Mouse (Mus musculus) layer of hippocampus, postnatal 36 days (tissue): Measurements from ENCODE around the gene Adam6b. TPM values are rescaled to one million over a fixed set of nuclear protein-coding genes. Genes with fewer than 3 reads are reported as not detected.
A peak's percentile ranks its signal among the peaks of the same experiment; 100 is the strongest.
"Not testable (repeated sequence)": the region's sequence is repeated elsewhere in the genome, so short reads cannot be mapped to it uniquely, and the experiment has no call there.

Experiments
- DNase-seq, 2 experiments: peaks; one replicate each; pipeline ENCODE4 v3.0.0; 2022
- total RNA-seq, 2 experiments: library from RNA; stranded (reverse); gene quantifications; 2 replicates each; pipeline ENCODE4 v1.2.3; 2021

The Adam6b gene
- total RNA-seq = not detected

DNA sequence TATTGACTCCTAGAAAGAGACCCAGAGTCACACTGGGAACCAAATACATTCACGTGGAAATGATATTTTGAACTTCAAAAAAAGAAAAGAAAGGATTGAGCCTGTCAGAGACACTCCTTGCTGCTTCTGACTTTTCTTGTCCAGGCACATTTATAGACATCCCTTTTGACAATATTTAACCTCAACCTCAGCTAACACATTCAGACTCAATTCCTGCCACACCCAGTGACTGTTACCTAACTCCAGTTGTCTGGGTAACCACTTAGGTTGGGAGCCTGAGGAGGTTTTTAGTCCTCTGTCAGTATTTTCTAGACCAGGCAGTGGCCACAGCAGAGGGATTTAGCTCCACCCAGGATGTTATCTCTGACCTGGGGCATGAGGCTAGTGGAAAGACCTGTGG, at the start of gene Adam6b:
TSS of gene Adam6b (plus strand) at position 301 of the 400 bp plus-strand sequence.
- DNase-seq = not testable (repeated sequence)

GRCm38 (mm10) chr12:113446061-113446460, 43.2 kb upstream of the Adam6b start:
- DNase-seq = no peak

GRCm38 (mm10) chr12:113476164-113476563, 13.1 kb upstream of the Adam6b start:
- DNase-seq = no peak

DNA sequence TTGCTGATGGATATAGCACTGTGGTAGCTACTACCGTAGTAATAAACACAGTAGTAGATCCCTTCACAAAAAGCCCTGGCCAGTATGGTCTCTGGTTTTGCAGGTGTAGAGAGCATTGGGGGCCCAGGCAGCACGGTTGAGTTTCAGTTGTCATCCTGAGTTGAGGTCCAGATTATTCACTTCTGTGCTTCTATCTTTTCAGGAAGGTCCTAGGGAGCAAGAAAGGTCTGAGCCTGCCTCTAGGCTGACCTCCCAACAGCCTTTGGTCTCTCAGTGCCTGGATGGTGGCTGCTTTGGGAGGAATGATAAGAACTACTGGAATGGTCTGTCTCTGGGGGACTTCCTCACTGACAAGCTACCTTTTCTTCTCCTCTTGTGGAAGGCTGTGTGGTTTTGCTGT, 7.2 kb upstream of the Adam6b start:
- DNase-seq = no peak

DNA sequence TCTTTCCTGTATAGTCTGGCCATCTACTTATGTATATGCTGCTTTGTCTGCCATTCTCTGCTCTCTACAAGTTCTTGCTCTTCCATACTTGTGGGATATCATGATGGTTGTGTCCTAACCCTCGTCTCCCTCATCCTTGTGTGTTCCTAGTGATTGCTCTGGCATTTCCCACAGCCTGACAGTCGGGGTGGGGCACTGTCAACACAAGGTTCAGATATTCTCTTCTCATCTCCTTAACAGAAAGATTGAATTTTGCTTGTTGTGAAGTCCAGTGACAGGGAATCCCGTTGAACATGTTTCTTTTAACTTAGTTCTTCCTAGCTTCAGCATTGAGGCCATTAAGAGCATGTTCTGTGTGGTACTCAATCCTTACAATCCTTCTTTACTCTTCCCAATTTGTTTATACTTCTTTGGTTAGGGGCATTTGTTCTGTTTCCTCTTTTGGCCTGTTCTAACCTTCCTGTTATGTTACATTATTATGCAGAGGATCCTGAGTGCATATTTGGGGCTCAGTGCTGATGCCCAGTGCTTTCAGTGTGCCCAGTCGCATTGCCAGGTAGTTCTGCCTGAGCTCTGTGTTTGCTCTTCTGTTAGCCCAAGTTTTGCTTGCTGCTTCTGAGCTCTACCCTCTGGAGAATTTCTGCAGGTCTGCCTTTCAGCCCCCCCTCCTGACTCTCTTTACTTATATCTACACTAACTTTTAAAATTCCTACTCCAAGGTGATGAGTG, 6.5 kb upstream of the Adam6b start:
- DNase-seq = no peak

DNA sequence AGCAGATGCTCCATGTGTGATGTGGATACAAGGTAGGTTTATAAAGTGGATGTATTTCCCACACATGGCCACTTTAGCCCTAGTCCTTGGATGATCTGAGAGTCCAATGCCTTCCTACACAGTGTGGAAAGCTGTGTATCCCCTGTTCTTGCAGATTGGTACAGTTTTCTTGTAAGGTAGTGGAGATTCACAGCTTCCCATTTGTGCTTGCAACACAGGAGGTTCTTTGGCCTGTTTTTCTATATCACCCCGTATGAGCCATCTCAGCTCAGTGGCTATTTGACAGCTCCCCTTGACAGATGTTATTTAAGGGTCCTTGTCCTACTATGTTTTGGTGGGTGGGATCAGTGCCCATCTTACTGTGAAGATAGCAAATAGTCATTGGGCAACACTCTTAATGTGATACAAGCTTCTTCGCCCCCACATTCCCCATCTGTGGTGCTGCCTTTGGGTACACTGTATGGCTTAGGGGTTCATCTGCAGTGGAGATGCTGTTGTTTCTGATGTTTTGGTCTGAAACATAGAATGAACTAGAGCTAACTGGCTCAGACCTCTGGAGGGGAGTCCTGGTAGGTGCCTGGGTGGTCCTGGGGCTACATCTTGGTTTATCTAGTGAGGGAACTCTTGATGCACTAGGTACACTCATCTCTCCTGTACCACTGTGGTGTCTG, 5.7 kb upstream of the Adam6b start:
- no peak for DNase-seq

GRCm38 (mm10) chr12:113484971-113485485, 4.3 kb upstream of the Adam6b start:
- no peak for DNase-seq

- peak; percentile 7 to 34 for DNase-seq
Measured at GRCm38 (mm10) chr12:113487693-113488092, 1.6 kb upstream of the Adam6b start.

DNA sequence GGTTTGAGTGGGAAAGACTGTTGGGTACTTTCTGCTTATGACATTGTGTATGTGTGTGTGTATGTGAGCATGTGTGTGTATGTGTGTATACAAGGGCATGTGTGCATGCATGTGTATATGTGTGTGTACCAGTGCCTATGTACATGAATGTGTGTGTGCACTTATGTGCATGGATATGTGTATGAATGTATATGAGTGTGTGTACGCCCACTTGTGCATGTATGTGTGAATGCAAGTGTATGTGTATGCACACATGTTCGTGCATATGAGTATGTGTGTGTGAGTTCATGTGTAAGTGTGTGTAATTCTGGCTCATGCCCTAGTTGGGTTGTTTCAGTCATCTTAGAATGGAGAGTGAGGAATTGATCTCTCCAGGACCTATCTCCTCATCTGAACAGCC, 36.6 kb downstream of the Adam6b start:
- DNase-seq = no peak

Other genes starting within 250 kb of the Adam6b start
- gene Adam6a, start 54.4 kb downstream of the Adam6b start, total RNA-seq = not detected